Mouse (Mus musculus) intestine, embryonic 15.5 days (tissue): ENCODE measurements around the gene Nup62. TPM values are rescaled to one million over a fixed set of nuclear protein-coding genes. Genes with fewer than 3 reads are reported as not detected.

Experiments
- ATAC-seq: fragments of 200-750 bp; cut with Nextera tagmentation; 2 replicates; pipeline ENCODE4 v1.8.0; 2017; ENCODE audit warnings: moderate TSS enrichment, moderate library complexity
- H3K27ac ChIP-seq: fragments of 300-500 bp; sonication (generic); 2 replicates; pipeline ENCODE4 v1.5.1; 2015; ENCODE audit warnings: mild to moderate bottlenecking, inconsistent platforms
- H3K27me3 ChIP-seq: fragments of 300-500 bp; sonication (generic); replicated peaks from 2 replicates; pipeline ENCODE4 v1.6.1; 2015; ENCODE audit warnings: inconsistent platforms
- H3K36me3 ChIP-seq: fragments of 300-500 bp; sonication (generic); 2 replicates; pipeline ENCODE4 v1.6.1; 2015; ENCODE audit warnings: inconsistent platforms
- H3K4me1 ChIP-seq: fragments of 300-500 bp; sonication (generic); replicated peaks from 2 replicates; pipeline ENCODE4 v1.6.1; 2015; ENCODE audit warnings: inconsistent platforms
- H3K4me2 ChIP-seq: fragments of 300-500 bp; sonication (generic); replicated peaks from 2 replicates; pipeline ENCODE4 v1.6.1; 2015; ENCODE audit warnings: mild to moderate bottlenecking, inconsistent platforms
- H3K4me3 ChIP-seq: fragments of 300-500 bp; sonication (generic); replicated peaks from 2 replicates; pipeline ENCODE4 v1.5.1; 2015; ENCODE audit warnings: inconsistent platforms
- H3K9ac ChIP-seq: fragments of 300-500 bp; sonication (generic); 2 replicates; pipeline ENCODE4 v1.6.1; 2015; ENCODE audit warnings: inconsistent platforms
- H3K9me3 ChIP-seq: fragments of 300-500 bp; sonication (generic); 2 replicates; pipeline ENCODE4 v1.6.1; 2016; ENCODE audit warnings: inconsistent platforms
- WGBS: fragments of 180-500 bp; shearing (Covaris S2); methylation state at CpG from one replicate; pipeline ENCODE4 v1.1.7; 2015; 5-methylcytosine and 5-hydroxymethylcytosine counted together
- polyA plus RNA-seq: library from polyadenylated mRNA; unstranded; fragments of >200 nt; fragmentation: Nextera tagmentation; extraction: Ambion mirVana; gene quantifications from 2 replicates; pipeline ENCODE4 v1.2.1, GENCODE M21; 2015

Nup62 gene
- polyA plus RNA-seq, 1 experiment from 2014 or later = 89.2 TPM

DNA sequence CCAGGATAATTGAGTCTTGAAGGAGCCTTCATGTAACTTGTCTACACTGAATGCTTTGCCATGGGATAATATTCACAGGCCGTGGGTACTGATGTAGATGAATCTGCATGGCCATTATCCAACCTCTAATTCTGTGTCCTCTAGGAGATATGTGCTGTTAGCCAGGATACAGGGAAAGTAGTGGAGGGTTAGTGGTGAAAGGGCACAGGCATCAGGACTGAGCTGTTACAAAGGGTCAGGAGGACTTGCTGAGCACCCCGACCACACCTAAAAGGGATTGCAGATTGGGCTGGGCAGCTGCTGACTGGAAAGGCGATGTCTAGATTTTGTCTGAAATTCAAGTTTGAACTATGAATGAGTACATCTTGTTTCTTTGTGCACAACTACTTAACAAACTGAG is 4.6 kb downstream of the Nup62 start:
- H3K9me3 ChIP-seq = no peaks in the 10 kb centered on the region
- ATAC-seq = no peak
- no peak overlapping the region for H3K9ac ChIP-seq
- no peak overlapping the region for H3K27ac ChIP-seq
- no peak overlapping the region for H3K4me2 ChIP-seq
- H3K36me3 ChIP-seq = peaks cover under 1% of the 10 kb centered on the region; the same call in 1 of the 2 replicates
- H3K4me3 ChIP-seq = no peak overlapping the region
- WGBS = 75% methylated on average over 3 of the region's 3 CpGs
- no peaks in the 10 kb centered on the region for H3K27me3 ChIP-seq
- peaks cover 38% of the 10 kb centered on the region for H3K4me1 ChIP-seq

DNA sequence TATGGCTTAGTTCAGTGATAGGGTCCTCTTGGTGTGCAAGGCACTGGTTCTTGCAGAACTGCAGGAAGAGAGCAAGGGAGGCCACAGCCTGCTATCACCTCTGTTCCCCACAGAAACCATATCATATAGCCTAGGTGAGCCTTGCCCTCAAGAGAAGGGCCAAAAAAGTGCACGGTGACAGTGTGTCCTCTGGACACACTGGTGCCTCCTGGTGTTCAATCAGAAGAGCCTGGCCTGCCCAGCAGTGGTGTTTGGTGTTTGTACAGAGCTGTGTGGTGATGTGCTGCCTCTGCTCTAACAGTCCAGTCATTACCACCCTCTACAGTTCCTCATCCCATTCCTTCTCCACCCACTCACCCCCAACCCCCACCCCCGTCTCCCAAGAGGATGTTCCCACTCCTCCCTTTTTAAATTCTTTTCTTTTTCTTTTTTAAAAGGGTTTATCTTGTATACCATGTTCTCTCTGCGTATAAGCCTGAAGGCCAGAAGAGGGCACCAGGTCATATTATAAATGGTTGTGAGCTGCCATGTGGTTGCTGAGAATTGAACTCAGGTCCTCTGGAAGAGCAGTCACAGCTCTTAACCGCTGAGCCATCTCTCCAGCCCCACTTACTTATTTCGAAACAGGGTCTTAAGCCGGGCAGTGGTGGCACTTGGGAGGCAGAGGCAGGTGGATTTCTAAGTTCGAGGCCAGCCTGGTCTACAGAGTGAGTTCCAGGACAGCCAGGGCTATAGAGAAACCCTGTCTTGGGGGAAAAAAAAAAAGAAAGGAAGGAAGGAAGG is 6.0 kb downstream of the Nup62 start:
- no peak for ATAC-seq
- H3K4me1 ChIP-seq = peaks cover 38% of the 10 kb centered on the region

DNA sequence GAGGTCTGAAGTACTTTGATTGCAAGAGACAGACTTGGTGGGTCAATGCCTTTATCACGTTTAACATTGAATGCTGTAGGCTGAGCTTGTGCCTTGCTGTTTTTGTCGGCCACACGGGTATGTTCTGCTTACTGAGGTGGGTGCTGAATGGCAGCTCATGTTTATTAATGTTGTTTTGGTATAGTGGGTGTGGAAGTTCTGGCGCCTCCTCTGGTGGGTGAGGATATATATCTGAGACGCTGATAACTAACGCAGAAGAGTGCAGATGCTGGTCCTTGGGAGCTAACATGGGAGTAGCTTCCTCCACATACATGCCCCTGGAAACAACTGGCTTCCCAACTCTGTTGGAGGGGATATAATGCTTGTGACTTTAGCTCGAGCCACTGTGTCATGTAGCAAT is 7.5 kb downstream of the Nup62 start:
- H3K4me3 ChIP-seq = no peak overlapping the region
- H3K4me2 ChIP-seq = no peak overlapping the region
- WGBS = 38% methylated on average over 7 of the region's 7 CpGs
- ATAC-seq = no peak
- H3K36me3 ChIP-seq = peaks cover 4% of the 10 kb centered on the region; the same call in 1 of the 2 replicates
- peaks cover 27% of the 10 kb centered on the region for H3K4me1 ChIP-seq
- H3K9me3 ChIP-seq = no peaks in the 10 kb centered on the region
- H3K27me3 ChIP-seq = no peaks in the 10 kb centered on the region
- no peak overlapping the region for H3K9ac ChIP-seq
- H3K27ac ChIP-seq = no peak overlapping the region

More for the DNA sequence above, 6.0 kb downstream of the Nup62 start:
- H3K4me3 ChIP-seq = no peak overlapping the region
- no peaks in the 10 kb centered on the region for H3K27me3 ChIP-seq
- H3K36me3 ChIP-seq = peaks cover 4% of the 10 kb centered on the region; the same call in 1 of the 2 replicates
- H3K27ac ChIP-seq = no peak overlapping the region
- H3K9ac ChIP-seq = no peak overlapping the region
- H3K4me2 ChIP-seq = no peak overlapping the region
- 84% methylated on average over 7 of the region's 7 CpGs for WGBS
- H3K9me3 ChIP-seq = no peaks in the 10 kb centered on the region

DNA sequence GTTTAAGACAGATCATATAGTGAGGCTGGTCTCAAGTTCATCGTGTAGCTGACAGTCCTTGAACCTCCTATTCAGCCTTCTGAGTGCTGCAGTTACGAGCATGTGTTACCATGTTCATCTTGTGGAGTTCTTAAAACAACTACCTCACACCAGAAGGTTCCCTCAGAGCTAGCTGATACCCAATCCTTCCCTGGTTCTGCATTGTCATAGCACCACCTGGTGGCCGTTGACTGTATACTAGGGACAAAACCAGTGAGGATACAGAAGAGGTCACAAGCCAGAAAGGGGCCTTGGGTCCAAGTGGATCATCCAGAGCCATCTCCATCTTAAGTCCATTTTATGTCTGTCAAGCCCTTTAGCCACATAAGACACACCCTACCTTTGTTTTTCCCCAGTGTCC is 9.0 kb downstream of the Nup62 start:
- WGBS = 21% methylated on average over 3 of the region's 3 CpGs
- peak; percentile 62 for ATAC-seq
- H3K9ac ChIP-seq = no peak overlapping the region

DNA sequence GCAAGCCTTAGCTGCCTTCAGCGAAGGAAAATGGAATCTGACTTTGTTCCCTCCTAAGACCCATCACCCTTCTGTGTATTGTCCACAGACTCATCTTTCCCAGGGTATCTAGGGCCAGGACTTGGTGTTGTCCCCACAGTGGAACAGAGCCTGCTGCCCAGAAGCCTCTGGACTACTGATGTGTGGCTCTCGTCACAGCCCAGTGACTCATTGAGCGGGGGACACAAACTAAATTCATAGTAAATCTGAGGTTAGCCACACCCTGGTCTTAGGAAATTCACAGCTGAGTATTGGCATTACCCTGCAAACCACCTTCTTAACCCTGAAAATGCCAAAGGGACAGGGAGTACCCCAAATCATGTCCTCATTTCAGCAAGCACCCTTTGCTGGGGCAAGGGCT is 10.9 kb downstream of the Nup62 start:
- H3K4me3 ChIP-seq = no peak overlapping the region
- H3K27ac ChIP-seq = no peak overlapping the region
- no peaks in the 10 kb centered on the region for H3K27me3 ChIP-seq
- H3K9ac ChIP-seq = no peak overlapping the region
- H3K9me3 ChIP-seq = no peaks in the 10 kb centered on the region
- no peak for ATAC-seq
- H3K36me3 ChIP-seq = peaks cover 32% of the 10 kb centered on the region
- 85% methylated on average over 3 of the region's 3 CpGs for WGBS
- H3K4me2 ChIP-seq = no peak overlapping the region
- peaks cover 4% of the 10 kb centered on the region; the same call in 1 of the 2 replicates for H3K4me1 ChIP-seq

More for the DNA sequence above, 9.0 kb downstream of the Nup62 start:
- H3K4me2 ChIP-seq = no peak overlapping the region
- peaks cover 14% of the 10 kb centered on the region; the same call in 1 of the 2 replicates for H3K4me1 ChIP-seq
- H3K27ac ChIP-seq = no peak overlapping the region
- no peak overlapping the region for H3K4me3 ChIP-seq
- no peaks in the 10 kb centered on the region for H3K9me3 ChIP-seq
- no peaks in the 10 kb centered on the region for H3K27me3 ChIP-seq
- H3K36me3 ChIP-seq = peaks cover 16% of the 10 kb centered on the region

DNA sequence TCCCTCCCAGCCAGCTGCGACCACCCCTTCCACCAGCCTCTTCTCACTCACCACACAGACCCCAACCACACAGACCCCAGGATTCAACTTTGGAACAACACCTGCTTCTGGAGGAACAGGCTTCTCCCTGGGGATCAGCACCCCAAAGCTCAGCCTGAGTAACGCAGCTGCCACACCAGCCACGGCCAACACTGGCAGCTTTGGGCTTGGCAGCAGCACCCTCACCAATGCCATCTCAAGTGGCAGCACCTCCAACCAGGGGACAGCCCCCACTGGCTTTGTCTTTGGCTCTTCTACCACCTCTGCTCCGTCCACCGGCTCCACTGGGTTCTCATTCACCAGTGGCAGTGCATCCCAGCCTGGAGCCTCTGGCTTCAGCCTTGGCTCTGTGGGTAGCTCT is 12.8 kb downstream of the Nup62 start:
- Histone ChIP-seq H3K4me3 (no peak overlapping the region), H3K9me3 (no peaks in the 10 kb centered on the region), H3K9ac (no peak overlapping the region), H3K27ac (no peak overlapping the region), H3K27me3 (no peaks in the 10 kb centered on the region), H3K4me2 (no peak overlapping the region), H3K4me1 (no peaks in the 10 kb centered on the region), H3K36me3 (peaks cover 32% of the 10 kb centered on the region)
- ATAC-seq = no peak
- 90% methylated on average over 5 of the region's 5 CpGs for WGBS

DNA sequence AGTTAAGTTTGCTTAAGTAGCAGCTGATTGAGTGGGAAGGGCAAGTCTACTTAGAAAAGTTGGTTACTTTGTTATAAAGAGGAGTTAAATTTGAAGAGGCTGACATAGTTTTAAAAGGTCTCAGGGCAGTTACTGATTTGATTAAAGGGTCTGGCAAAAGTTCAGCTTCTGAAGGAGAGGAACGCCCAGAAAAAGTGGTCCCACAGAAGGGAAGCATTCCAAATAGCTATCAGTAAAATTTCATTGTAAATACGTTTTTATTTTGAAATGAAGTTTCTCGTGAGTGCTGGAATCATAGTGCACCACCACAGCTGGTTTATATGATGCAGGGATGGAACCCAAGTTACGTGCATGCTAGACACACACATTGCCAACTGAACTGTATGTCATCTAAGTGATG is 16.9 kb downstream of the Nup62 start:
- Histone ChIP-seq H3K4me2 (no peak overlapping the region), H3K27ac (no peak overlapping the region), H3K9ac (no peak overlapping the region), H3K9me3 (no peaks in the 10 kb centered on the region), H3K36me3 (peaks cover 28% of the 10 kb centered on the region), H3K4me3 (no peak overlapping the region), H3K27me3 (no peaks in the 10 kb centered on the region), H3K4me1 (no peaks in the 10 kb centered on the region)
- no peak for ATAC-seq
- 61% methylated on average over 4 of the region's 4 CpGs for WGBS

DNA sequence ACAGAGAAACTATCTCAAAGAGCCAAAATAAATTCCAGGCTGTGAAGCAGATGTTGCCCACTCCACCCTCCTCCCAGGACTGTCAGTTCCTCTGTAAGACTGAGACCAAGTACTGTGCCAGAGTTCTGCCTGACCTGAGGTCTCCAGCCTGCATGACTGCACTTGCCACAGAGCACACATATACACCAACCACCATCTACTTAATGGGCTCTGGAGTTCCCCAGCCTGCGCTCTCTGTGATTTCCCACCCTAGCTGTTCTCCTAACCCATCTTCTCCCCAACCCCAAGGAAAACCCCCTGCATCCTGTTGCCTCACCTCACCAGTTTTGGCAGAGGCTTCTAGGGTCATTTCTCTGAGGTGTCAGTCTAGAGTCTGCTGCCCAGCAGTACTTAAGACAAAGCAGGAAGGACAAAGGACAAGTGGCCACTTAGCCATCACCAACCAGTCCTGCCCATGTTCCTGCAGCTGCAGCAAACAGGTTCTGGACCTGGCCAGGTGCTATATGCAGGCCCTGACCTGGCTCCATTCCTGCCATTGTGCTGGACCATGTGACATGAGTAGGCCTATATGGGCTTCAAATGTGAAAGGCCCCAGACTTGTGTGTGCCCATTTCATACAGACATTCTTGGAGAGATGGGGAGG is 19.6 kb downstream of the Nup62 start:
- H3K27me3 ChIP-seq = peaks cover 18% of the 10 kb centered on the region; the same call in 1 of the 2 replicates
- peaks cover 13% of the 10 kb centered on the region for H3K4me1 ChIP-seq
- no peak overlapping the region for H3K4me2 ChIP-seq
- no peak for ATAC-seq
- no peak overlapping the region for H3K27ac ChIP-seq
- 83% methylated on average over 1 of the region's 1 CpGs for WGBS
- H3K9me3 ChIP-seq = no peaks in the 10 kb centered on the region
- no peak overlapping the region for H3K4me3 ChIP-seq
- H3K9ac ChIP-seq = no peak overlapping the region
- H3K36me3 ChIP-seq = peaks cover 11% of the 10 kb centered on the region

DNA sequence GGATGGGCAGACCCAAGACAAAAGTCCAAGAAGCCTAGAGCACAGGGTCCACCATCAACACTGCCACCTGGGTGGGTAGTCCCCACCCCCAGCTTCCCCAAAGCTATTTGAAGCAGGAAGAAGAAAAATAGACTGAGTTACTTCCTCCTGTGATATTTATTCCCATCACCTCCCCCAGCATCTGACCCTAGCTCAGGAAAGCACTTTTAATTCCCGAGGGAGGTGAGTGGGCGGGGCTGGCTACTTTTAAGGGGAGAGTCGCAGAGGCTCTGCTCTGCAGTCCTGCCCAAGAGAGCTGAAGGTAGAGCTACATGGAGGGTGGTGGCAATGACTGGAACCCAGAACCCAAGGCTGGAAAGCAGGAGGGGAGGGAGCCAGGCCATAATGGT is 20.1 kb downstream of the Nup62 start:
- Histone ChIP-seq H3K36me3 (peaks cover 11% of the 10 kb centered on the region), H3K27me3 (peaks cover 19% of the 10 kb centered on the region; the same call in 1 of the 2 replicates), H3K4me1 (peaks cover 14% of the 10 kb centered on the region), H3K9me3 (no peaks in the 10 kb centered on the region), H3K27ac (no peak overlapping the region), H3K4me2 (no peak overlapping the region), H3K4me3 (no peak overlapping the region), H3K9ac (no peak overlapping the region)
- WGBS = 39% methylated on average over 3 of the region's 3 CpGs
- ATAC-seq = no peak

DNA sequence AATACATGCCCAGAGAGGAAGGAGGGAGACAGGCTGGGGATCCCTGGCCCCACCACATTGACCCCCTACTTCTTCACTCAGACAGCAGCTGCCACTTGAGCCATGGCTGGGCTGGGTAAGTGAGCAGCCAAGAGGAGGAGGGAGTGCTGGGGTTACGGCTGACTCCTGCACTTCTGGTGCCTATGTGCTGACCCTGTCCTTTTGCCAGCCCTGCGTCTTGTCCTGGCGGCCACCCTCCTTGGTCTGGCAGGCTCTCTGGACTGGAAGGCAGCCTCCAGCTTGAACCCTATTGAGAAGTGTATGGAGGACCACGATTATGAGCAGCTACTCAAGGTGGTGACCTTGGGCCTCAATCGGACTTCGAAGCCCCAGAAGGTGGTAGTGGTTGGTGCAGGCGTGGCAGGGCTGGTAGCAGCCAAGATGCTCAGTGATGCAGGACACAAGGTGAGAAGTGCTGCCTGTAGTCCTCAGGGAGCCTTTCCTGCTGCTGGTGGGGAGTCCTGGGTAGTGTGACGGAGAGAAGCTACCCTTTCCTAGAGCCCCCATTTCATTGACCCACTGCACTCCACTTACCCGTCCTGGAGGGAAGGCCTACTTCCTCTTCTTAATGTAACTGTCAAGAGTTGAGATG is 20.6 kb downstream of the Nup62 start:
- H3K4me1 ChIP-seq = peaks cover 14% of the 10 kb centered on the region
- no peak overlapping the region for H3K4me3 ChIP-seq
- no peak overlapping the region for H3K27ac ChIP-seq
- no peak for ATAC-seq
- 86% methylated on average over 9 of the region's 9 CpGs for WGBS
- H3K36me3 ChIP-seq = peaks cover 6% of the 10 kb centered on the region
- peaks cover 19% of the 10 kb centered on the region; the same call in 1 of the 2 replicates for H3K27me3 ChIP-seq
- no peaks in the 10 kb centered on the region for H3K9me3 ChIP-seq
- H3K9ac ChIP-seq = no peak overlapping the region
- H3K4me2 ChIP-seq = no peak overlapping the region

DNA sequence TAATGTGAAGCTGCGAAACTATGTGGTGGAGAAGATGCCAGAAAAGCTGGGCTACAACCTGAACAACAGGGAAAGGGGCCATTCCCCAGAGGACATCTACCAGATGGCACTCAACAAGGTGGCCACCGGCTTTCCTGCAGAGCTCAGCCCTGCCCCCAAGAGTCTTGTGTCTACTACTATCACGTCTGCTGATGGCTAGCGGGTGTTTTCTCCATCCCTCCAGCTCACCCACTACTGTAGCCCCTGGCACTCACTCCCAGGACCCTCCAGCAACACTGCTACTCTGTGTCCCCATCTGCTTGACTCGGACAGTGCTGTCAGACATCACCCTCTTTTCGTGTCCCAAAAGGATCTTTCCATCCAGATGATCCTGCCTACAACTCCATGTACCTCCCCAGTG is 22.2 kb downstream of the Nup62 start:
- no peak overlapping the region for H3K4me3 ChIP-seq

DNA sequence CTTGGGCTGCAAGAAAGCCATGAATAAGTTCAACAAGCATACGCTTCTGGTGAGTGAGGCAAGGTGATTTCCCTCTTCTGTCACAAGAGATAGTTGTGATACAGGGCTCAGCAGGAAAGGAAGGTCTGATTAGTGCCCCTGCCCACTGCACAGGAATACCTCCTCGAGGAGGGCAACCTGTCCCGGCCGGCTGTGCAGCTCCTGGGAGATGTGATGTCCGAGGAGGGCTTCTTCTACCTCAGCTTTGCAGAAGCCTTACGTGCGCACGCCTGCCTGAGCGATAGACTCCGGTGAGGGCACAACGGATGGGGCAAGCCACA is 23.2 kb downstream of the Nup62 start:
- H3K4me1 ChIP-seq = peaks cover 14% of the 10 kb centered on the region
- H3K4me3 ChIP-seq = peak overlapping the region; percentile 32
- no peaks in the 10 kb centered on the region for H3K9me3 ChIP-seq
- H3K9ac ChIP-seq = peak overlapping the region; percentile 45
- WGBS = 25% methylated on average over 11 of the region's 11 CpGs
- peak overlapping the region; percentile 82 for H3K4me2 ChIP-seq
- peaks cover 26% of the 10 kb centered on the region for H3K36me3 ChIP-seq
- no peak for ATAC-seq
- H3K27me3 ChIP-seq = peaks cover 19% of the 10 kb centered on the region; the same call in 1 of the 2 replicates
- no peak overlapping the region for H3K27ac ChIP-seq

More for the DNA sequence above, 22.2 kb downstream of the Nup62 start:
- 83% methylated on average over 6 of the region's 6 CpGs for WGBS
- no peak overlapping the region for H3K4me2 ChIP-seq
- H3K9me3 ChIP-seq = no peaks in the 10 kb centered on the region
- peaks cover 19% of the 10 kb centered on the region; the same call in 1 of the 2 replicates for H3K27me3 ChIP-seq
- H3K4me1 ChIP-seq = peaks cover 14% of the 10 kb centered on the region
- no peak overlapping the region for H3K9ac ChIP-seq
- no peak overlapping the region for H3K27ac ChIP-seq
- no peak for ATAC-seq
- peaks cover 18% of the 10 kb centered on the region for H3K36me3 ChIP-seq
